Mouse (Mus musculus): ENCODE results near the gene Slc5a2.

Gene Slc5a2

GRCm38 (mm10) chr7:128265411-128265810 is at the start of gene Slc5a2:
Slc5a2 (plus strand) TSS chr7:128265657.
- DNase-seq (ENCODE audit: low spot score): no peak

GRCm38 (mm10) chr7:128219952-128220351 is 45.5 kb upstream of the Slc5a2 start:
- DNase-seq (ENCODE audit: low spot score): no peak

GRCm38 (mm10) chr7:128220936-128221335 is 44.5 kb upstream of the Slc5a2 start:
- DNase-seq (ENCODE audit: low spot score): no peak

GRCm38 (mm10) chr7:128231741-128232140 is 33.7 kb upstream of the Slc5a2 start:
- DNase-seq (ENCODE audit: low spot score): no peak

- no peak for DNase-seq (ENCODE audit: low spot score)
Measured at GRCm38 (mm10) chr7:128234796-128235195, 30.7 kb upstream of the Slc5a2 start.

- no peak for DNase-seq (ENCODE audit: low spot score)
Measured at GRCm38 (mm10) chr7:128235481-128235880, 30.0 kb upstream of the Slc5a2 start.

- DNase-seq (ENCODE audit: low spot score): no peak
Measured at GRCm38 (mm10) chr7:128236426-128236825, 29.0 kb upstream of the Slc5a2 start.

GRCm38 (mm10) chr7:128236856-128237592 is 28.4 kb upstream of the Slc5a2 start, which contains the start of gene Armc5:
Armc5 (plus strand) TSS chr7:128237342.
- peak; percentile 60 for DNase-seq (ENCODE audit: low spot score)

GRCm38 (mm10) chr7:128237593-128237926 is 27.9 kb upstream of the Slc5a2 start:
- DNase-seq (ENCODE audit: low spot score): no peak

- peak; percentile 100 for DNase-seq (ENCODE audit: low spot score)
Measured at GRCm38 (mm10) chr7:128237927-128238778, 27.3 kb upstream of the Slc5a2 start, which contains the start of gene 9130023H24Rik. 9130023H24Rik (minus strand) TSS chr7:128238031.

- DNase-seq (ENCODE audit: low spot score): peak; percentile 43
Measured at GRCm38 (mm10) chr7:128238991-128239390, 26.5 kb upstream of the Slc5a2 start.

GRCm38 (mm10) chr7:128240131-128240784 is 25.2 kb upstream of the Slc5a2 start:
- no peak for DNase-seq (ENCODE audit: low spot score)

- DNase-seq (ENCODE audit: low spot score): no peak
Measured at GRCm38 (mm10) chr7:128242331-128242730, 23.1 kb upstream of the Slc5a2 start.

GRCm38 (mm10) chr7:128243921-128244320 is 21.5 kb upstream of the Slc5a2 start:
- no peak for DNase-seq (ENCODE audit: low spot score)

- no peak for DNase-seq (ENCODE audit: low spot score)
Measured at GRCm38 (mm10) chr7:128244410-128245025, 20.9 kb upstream of the Slc5a2 start.

GRCm38 (mm10) chr7:128245547-128245946 is 19.9 kb upstream of the Slc5a2 start:
- DNase-seq (ENCODE audit: low spot score): no peak

GRCm38 (mm10) chr7:128246496-128247391 is 18.7 kb upstream of the Slc5a2 start, which contains the start of gene Tgfb1i1:
Tgfb1i1 (plus strand) TSS chr7:128246812.
- no peak for DNase-seq (ENCODE audit: low spot score)

- DNase-seq (ENCODE audit: low spot score): peak; percentile 64
Measured at GRCm38 (mm10) chr7:128247443-128247842, 18.0 kb upstream of the Slc5a2 start.

GRCm38 (mm10) chr7:128248081-128249042 is 17.1 kb upstream of the Slc5a2 start:
- DNase-seq (ENCODE audit: low spot score): no peak

GRCm38 (mm10) chr7:128249998-128250397 is 15.5 kb upstream of the Slc5a2 start:
- DNase-seq (ENCODE audit: low spot score): no peak

Measured in T-cell, adult 2 months (primary cell).